Mouse (Mus musculus) cerebellum, adult 18-20 months (tissue): ENCODE measurements at regions not wholly inside any gene's neighbourhood (a gene's known extent, or its start where the extent isn't known, plus 50 kb on each side); places are given as distances from the start of the nearest gene placed in this dataset.

Source experiments
- DNase-seq, 2 experiments: peaks; one replicate each; pipeline ENCODE4 v3.0.0; 2021

DNA sequence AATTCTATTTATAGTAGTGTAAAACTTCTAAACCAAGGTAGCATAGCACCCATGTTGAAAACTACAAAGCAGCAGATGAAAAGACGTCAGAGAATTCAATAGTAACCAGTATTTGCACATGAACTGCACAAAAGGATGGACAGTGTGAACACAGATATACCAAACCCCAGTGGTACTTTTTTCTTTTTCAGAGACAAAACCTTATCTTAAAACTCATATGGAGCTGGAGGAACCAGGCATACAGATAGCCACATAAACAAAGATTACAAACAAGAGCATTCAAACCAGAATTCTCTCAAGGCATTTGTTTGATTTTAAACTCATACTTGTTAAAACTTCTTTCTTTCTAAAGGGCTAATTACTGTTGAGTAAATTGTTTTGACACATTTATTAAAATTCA is 72.5 kb upstream of the Nck2 start:
- no peak for DNase-seq

DNA sequence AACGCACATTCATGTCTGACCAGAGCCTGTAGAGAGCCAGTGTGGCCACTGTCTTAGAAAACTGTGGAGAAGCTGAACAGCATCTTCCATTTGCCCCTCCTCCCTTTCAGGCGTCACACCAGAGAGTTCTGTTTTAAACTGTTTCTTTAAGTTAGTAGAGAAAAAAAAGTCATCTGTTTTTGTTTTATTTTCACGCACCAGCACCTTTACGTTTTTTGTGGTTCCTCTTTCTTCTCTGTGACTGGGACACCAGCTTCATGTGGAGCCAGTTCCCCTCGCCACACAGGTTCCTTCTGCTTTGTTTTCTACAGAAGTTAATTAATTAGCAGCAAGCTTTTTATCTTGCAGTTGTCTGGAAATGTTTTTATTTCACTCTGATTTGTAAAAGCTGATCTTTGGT is 69.4 kb upstream of the Nck2 start:
- no peak for DNase-seq

GRCm38 (mm10) chr1:43375851-43376250 is 68.5 kb upstream of the Nck2 start:
- DNase-seq, result no peak

DNA sequence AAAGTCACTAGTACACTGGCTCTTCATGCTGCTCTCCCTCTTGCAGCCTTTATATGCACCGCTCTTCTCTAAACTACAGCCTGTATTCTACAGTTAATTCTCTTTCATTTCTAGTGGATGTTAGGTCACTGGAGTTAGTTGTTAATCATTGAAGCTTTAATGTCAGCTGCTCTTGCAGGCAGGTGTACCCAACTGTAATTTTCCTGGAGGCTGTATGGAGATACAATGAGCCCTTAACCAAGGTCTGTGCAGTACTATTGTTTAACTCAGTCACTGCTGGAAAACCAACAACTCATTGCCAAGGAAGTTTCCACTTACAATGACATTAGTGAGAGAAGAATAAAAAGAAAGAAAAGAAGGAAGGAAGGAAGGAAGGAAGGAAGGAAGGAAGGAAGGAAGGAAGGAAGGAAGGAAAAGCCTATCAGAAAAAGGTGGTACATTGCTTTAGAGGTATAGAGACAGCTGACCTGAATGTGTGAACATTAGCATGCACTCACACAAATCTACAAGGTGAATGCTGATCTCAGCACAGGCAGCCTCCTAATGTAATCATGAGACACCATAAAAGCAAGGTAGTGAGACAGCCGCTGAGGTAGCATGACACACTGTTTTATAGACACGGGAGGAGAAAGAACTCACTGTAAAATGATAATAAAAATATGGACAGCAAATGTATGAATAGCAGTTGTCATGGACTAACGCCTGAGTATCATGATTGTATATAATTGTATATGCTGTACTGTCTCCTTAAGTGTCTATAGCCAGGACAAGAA is 66.7 kb upstream of the Nck2 start:
- DNase-seq, result no peak

- no peak for DNase-seq
These were observed 59.4 kb upstream of the Nck2 start for GRCm38 (mm10) chr1:43385008-43385407.

- DNase-seq, result no peak
These were observed 50.3 kb upstream of the Nck2 start for GRCm38 (mm10) chr1:43394035-43394434.
